Comparison of ENCODE assay signal across 22 mouse cellular contexts in the genomic region with DNA sequence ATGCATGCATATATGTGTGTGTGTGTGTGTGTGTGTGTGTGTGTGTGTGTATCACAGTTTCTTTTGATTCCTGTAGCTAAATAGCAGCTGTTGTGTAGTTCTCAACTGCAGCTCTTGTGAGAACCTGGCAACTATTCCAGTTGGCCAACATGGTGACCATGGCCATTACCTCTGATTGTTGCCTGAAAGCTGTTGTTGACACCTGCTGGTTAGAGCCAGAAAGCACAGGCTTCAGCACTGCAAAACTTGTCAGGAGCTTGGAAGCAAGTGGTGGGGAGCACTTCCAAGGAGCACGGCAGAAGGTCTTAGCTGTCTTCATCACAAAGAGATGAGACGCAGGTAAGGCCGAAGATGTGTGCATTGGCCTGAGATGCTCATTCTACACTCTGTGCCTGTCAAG. TPM values are rescaled to one million over a fixed set of nuclear protein-coding genes. Genes with fewer than 3 reads are reported as not detected.
DNase-seq lines count a peak whose midpoint lies in the region; ATAC-seq and TF ChIP-seq lines count a peak whose summit lies in the region.
"Had no signal": no experiment of that assay in that cellular context is flagged by ENCODE, and none has a peak within 500 bp of the region (broad histone marks: within the 10 kb centered on the region; RNA-seq: fewer than 3 reads in every experiment).

No protein-coding gene starts in this region.

- WGBS in forebrain, postnatal 0 days = 97% methylated on average over 3 of the region's 3 CpGs
- 99% methylated on average over 3 of the region's 3 CpGs for WGBS in forebrain, embryonic 13.5 days
- WGBS in liver, postnatal 0 days (ENCODE audit: insufficient replicate concordance) = 86% methylated on average over 3 of the region's 3 CpGs
- 88% methylated on average over 3 of the region's 3 CpGs for WGBS in liver, embryonic 12.5 days (ENCODE audit: insufficient replicate concordance)

- peaks cover 21% of the 10 kb centered on the region; the same call in 1 of the 2 replicates for H3K36me3 ChIP-seq in forebrain, postnatal 0 days (ENCODE audit: insufficient read depth)
- H3K36me3 ChIP-seq in forebrain, embryonic 13.5 days (ENCODE audit: poor library complexity, severe bottlenecking) = peaks cover 25% of the 10 kb centered on the region
- H3K36me3 ChIP-seq in liver, postnatal 0 days (replicated peaks; ENCODE audit: insufficient read depth, low read length) = no peaks in the 10 kb centered on the region
- H3K36me3 ChIP-seq in liver, embryonic 12.5 days = peaks cover 9% of the 10 kb centered on the region; the same call in 1 of the 2 replicates

- H3K27me3 ChIP-seq in forebrain, postnatal 0 days (ENCODE audit: insufficient read depth, low read length) = no peaks in the 10 kb centered on the region
- H3K27me3 ChIP-seq in forebrain, embryonic 13.5 days = no peaks in the 10 kb centered on the region
- no peaks in the 10 kb centered on the region for H3K27me3 ChIP-seq in liver, postnatal 0 days (ENCODE audit: insufficient read depth, low read length)
- no peaks in the 10 kb centered on the region for H3K27me3 ChIP-seq in liver, embryonic 12.5 days (replicated peaks)
- H3K27me3 ChIP-seq: embryonic facial prominence, embryonic 12.5 days; Patski had no signal

- no peak for TF ChIP-seq EP300 in liver, postnatal 0 days (IDR thresholded peaks at IDR 0.05; ENCODE audit: low read depth)

- no peak for TF ChIP-seq POLR2A in brain, embryonic 14.5 days (IDR thresholded peaks at IDR 0.05; ENCODE audit: borderline replicate concordance, extremely low read depth, insufficient read depth, insufficient read length, poor library complexity, severe bottlenecking)

- H3K27ac ChIP-seq in forebrain, postnatal 0 days (ENCODE audit: low read depth, low read length) = no peak overlapping the region
- H3K27ac ChIP-seq in forebrain, embryonic 13.5 days = no peak overlapping the region
- no peak overlapping the region for H3K27ac ChIP-seq in liver, postnatal 0 days (ENCODE audit: low read depth)
- H3K27ac ChIP-seq in liver, embryonic 12.5 days = no peak overlapping the region
- H3K27ac ChIP-seq: embryonic facial prominence, embryonic 12.5 days; heart, embryonic 10.5 days; hindbrain, embryonic 14.5 days had no signal

- 0 out of 2 replicates have a peak, but pooled peaks have one; percentile 3 for TF ChIP-seq CTCF in forebrain, postnatal 0 days (IDR thresholded peaks at IDR 0.05; ENCODE audit: low read depth)
- TF ChIP-seq CTCF in liver, postnatal 0 days (IDR thresholded peaks at IDR 0.05; ENCODE audit: low read depth) = 0 out of 2 replicates have a peak, but pooled peaks have one; percentile 3
- TF ChIP-seq CTCF in brain, embryonic 14.5 days (IDR thresholded peaks at IDR 0.05; ENCODE audit: borderline replicate concordance, extremely low read depth, insufficient read depth, insufficient read length) = no peak

- H3K4me2 ChIP-seq in forebrain, postnatal 0 days (ENCODE audit: low read depth) = no peak overlapping the region
- H3K4me2 ChIP-seq in forebrain, embryonic 13.5 days = no peak overlapping the region
- H3K4me2 ChIP-seq in liver, postnatal 0 days (ENCODE audit: low read depth, low read length) = no peak overlapping the region
- H3K4me2 ChIP-seq in liver, embryonic 12.5 days = no peak overlapping the region
- H3K4me2 ChIP-seq: embryonic facial prominence, embryonic 12.5 days; hindbrain, embryonic 14.5 days had no signal

- H3K9me3 ChIP-seq in forebrain, postnatal 0 days (ENCODE audit: low read length) = no peaks in the 10 kb centered on the region
- H3K9me3 ChIP-seq in forebrain, embryonic 13.5 days (replicated peaks) = peaks cover 2% of the 10 kb centered on the region; the same call in 1 of the 2 replicates
- H3K9me3 ChIP-seq in liver, postnatal 0 days (ENCODE audit: low read length) = no peaks in the 10 kb centered on the region
- no peaks in the 10 kb centered on the region for H3K9me3 ChIP-seq in liver, embryonic 12.5 days (replicated peaks)
- H3K9me3 ChIP-seq: embryonic facial prominence, embryonic 12.5 days; heart, embryonic 10.5 days had no signal

- no peaks in the 10 kb centered on the region for H3K4me1 ChIP-seq in forebrain, postnatal 0 days (ENCODE audit: insufficient read depth)
- H3K4me1 ChIP-seq in forebrain, embryonic 13.5 days = peaks cover 29% of the 10 kb centered on the region
- H3K4me1 ChIP-seq in liver, postnatal 0 days (ENCODE audit: insufficient read depth) = no peaks in the 10 kb centered on the region
- H3K4me1 ChIP-seq in liver, embryonic 12.5 days = no peaks in the 10 kb centered on the region
- H3K4me1 ChIP-seq: embryonic facial prominence, embryonic 12.5 days; heart, embryonic 10.5 days had no signal

- H3K4me3 ChIP-seq in forebrain, postnatal 0 days (ENCODE audit: low read depth, low read length) = no peak overlapping the region
- H3K4me3 ChIP-seq in forebrain, embryonic 13.5 days = no peak overlapping the region
- no peak overlapping the region for H3K4me3 ChIP-seq in liver, postnatal 0 days (ENCODE audit: low read depth, low read length)
- H3K4me3 ChIP-seq in liver, embryonic 12.5 days = no peak overlapping the region
- H3K4me3 ChIP-seq: embryonic facial prominence, embryonic 12.5 days; heart, embryonic 10.5 days had no signal

- H3K9ac ChIP-seq in forebrain, postnatal 0 days = no peak overlapping the region
- no peak overlapping the region for H3K9ac ChIP-seq in forebrain, embryonic 13.5 days
- no peak overlapping the region for H3K9ac ChIP-seq in liver, postnatal 0 days (replicated peaks)
- H3K9ac ChIP-seq in liver, embryonic 12.5 days = no peak overlapping the region
- H3K9ac ChIP-seq: embryonic facial prominence, embryonic 12.5 days; hindbrain, embryonic 14.5 days had no signal

- no peak for ATAC-seq in forebrain, postnatal 0 days
- ATAC-seq in forebrain, embryonic 13.5 days = no peak
- ATAC-seq in liver, postnatal 0 days = no peak
- ATAC-seq in liver, embryonic 12.5 days = no peak
- no peak for ATAC-seq in frontal cortex, adult (ENCODE audit: low TSS enrichment)
- ATAC-seq: CD4-positive, CD25-positive, alpha-beta regulatory T cell, adult 4 months; forebrain, embryonic 16.5 days; Patski had no signal

- no peak for DNase-seq in forebrain, postnatal 0 days
- DNase-seq in kidney, adult 9 months = peak; percentile 32
- no peak for DNase-seq in kidney, adult 8-10 months
- DNase-seq in liver, postnatal 0 days = no peak
- DNase-seq in brain, embryonic 14.5 days (ENCODE audit: low read depth) = peak; percentile 7
- DNase-seq: adrenal gland, postnatal 10 days; B cell, adult 2 months; cerebellum, adult 11-12 months; cerebellum, adult 9-10 months; cerebellum, postnatal 25 days; gastrocnemius, postnatal 36 days; heart, adult 18-20 months; heart, postnatal 10 days had no signal

RNA-seq across cellular contexts. Expression of gene Ttc8, which starts 51.9 kb away (rescaled TPM):
- total RNA-seq in forebrain, postnatal 0 days (2014; rRNA removed) = 20.9 and 28.5 TPM in 2 replicates
- polyA plus RNA-seq in forebrain, postnatal 0 days (2015; fragmentation: Nextera tagmentation; extraction: Ambion mirVana) = 16.0 and 22.7 TPM in 2 replicates
- polyA plus RNA-seq in forebrain, embryonic 13.5 days (2015; fragmentation: Nextera tagmentation; extraction: Ambion mirVana) = 39.5 and 46.6 TPM in 2 replicates
- polyA plus RNA-seq in liver, postnatal 0 days (2015; fragmentation: Nextera tagmentation; extraction: Ambion mirVana) = 2.2 and 2.7 TPM in 2 replicates
- 4.6 TPM in 2 replicates for polyA plus RNA-seq in liver, embryonic 12.5 days (2016; fragmentation: Nextera tagmentation; extraction: Ambion mirVana)
- 38.6 and 39.7 TPM in 2 replicates for polyA plus RNA-seq in brain, embryonic 14.5 days (2012; rRNA removed)

Comparison
In these comparisons a context has a peak if more than half of its experiments do, and no peak if none do; other contexts are left out.
1. DNase-seq: peak in kidney, adult 9 months (single experiment) and brain, embryonic 14.5 days (single experiment); none in forebrain, postnatal 0 days (single experiment), kidney, adult 8-10 months (0 of 2) and liver, postnatal 0 days (single experiment).